Mouse (Mus musculus): ENCODE data around the gene Tsnax. TPM values are rescaled to one million over a fixed set of nuclear protein-coding genes. Genes with fewer than 3 reads are reported as not detected.
A peak's percentile ranks its signal among the peaks of the same experiment; 100 is the strongest.

The Tsnax gene
- polyA plus RNA-seq, 2 experiments: 122 to 137 TPM

DNA sequence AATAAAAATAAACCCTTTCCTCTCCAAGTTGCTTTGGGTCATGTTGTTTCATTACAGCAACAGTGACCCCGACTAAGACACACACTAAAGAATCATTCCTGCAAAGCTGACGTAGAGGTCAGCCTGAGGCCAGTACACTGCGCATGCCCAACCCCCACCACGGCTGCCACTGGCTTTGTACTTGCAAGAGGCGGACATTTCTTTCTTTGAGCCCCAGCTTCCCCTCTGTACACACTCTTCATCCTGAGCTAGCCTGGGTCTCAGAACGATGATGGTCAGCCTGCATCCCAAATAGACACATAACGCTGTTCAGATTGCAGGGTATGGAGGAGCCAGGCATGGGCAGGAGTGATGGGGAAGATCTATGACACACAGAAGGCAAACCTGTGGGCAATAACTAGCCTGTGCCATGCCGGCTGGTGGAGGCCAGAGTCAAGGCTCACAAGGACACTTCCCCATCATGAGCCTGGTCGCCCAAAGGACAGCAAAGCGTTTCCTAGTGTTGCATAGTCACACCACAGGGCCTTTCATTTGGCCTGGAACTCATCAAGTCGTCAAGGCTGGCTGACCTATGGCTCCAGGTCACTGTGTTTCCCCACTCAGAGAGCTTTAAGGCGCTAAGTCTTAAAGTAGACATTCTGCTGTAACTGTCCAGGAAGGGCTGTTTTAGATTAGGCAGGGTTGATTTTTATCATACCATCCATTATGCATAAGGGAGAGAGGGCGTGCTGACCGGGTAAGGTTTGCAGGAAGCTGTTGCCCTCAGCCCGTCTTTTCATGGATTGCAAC, 28.0 kb downstream of the Tsnax start:
- DNase-seq (ENCODE audit: low spot score) (no peak), ATAC-seq (ENCODE audit: low FRiP score, low read depth) (no peak)
- no peak overlapping the region for H3K4me2 ChIP-seq (replicated peaks; ENCODE audit: low read depth, low read length, severe bottlenecking)
- peaks cover 21% of the 10 kb centered on the region for H3K36me3 ChIP-seq (ENCODE audit: control insufficient read depth, insufficient read depth, low read length)
- H3K4me3 ChIP-seq (replicated peaks; ENCODE audit: low read length): no peak overlapping the region
- H3K27me3 ChIP-seq (ENCODE audit: control insufficient read depth, insufficient read depth, low read length): no peaks in the 10 kb centered on the region
- no peak overlapping the region for H3K9ac ChIP-seq (ENCODE audit: low read depth, low read length, severe bottlenecking)
- H3K9me3 ChIP-seq (ENCODE audit: control insufficient read depth, low read length): no peaks in the 10 kb centered on the region
- WGBS: 41% methylated on average over 15 of the region's 15 CpGs
- peaks cover 8% of the 10 kb centered on the region; the same call in 1 of the 2 replicates for H3K4me1 ChIP-seq (ENCODE audit: control insufficient read depth, insufficient read depth, low read length)
- H3K27ac ChIP-seq (replicated peaks; ENCODE audit: low read depth, low read length): no peak overlapping the region
- TF ChIP-seq POLR2A (IDR thresholded peaks at IDR 0.05; ENCODE audit: borderline replicate concordance, extremely low read depth, insufficient read depth, insufficient read length): no peak

DNA sequence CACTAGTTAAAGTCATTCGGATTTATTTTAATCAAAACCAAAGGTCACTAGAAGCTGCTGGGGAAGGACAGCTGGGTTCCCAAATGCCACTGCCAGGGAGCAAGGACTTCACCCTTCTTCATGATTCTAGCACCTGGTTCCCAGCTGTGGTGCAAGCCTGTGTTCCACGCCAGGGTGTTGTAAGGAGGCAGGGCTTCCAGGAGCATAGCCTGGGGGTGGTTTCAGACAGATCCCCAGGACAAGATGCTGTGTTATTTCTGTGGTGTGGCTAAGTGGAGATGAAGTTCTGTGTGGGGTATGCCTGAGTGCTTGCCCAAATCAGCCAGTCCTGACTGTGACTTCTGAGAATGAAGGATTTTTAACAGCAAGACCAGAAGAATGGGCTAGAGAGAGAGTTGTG, 28.7 kb downstream of the Tsnax start:
- Histone ChIP-seq H3K9ac (ENCODE audit: low read depth, low read length, severe bottlenecking) (no peak overlapping the region), H3K36me3 (ENCODE audit: control insufficient read depth, insufficient read depth, low read length) (peaks cover 15% of the 10 kb centered on the region), H3K27ac (replicated peaks; ENCODE audit: low read depth, low read length) (no peak overlapping the region), H3K4me1 (ENCODE audit: control insufficient read depth, insufficient read depth, low read length) (peaks cover 8% of the 10 kb centered on the region; the same call in 1 of the 2 replicates), H3K4me2 (replicated peaks; ENCODE audit: low read depth, low read length, severe bottlenecking) (no peak overlapping the region), H3K4me3 (replicated peaks; ENCODE audit: low read length) (no peak overlapping the region), H3K9me3 (ENCODE audit: control insufficient read depth, low read length) (no peaks in the 10 kb centered on the region), H3K27me3 (ENCODE audit: control insufficient read depth, insufficient read depth, low read length) (no peaks in the 10 kb centered on the region)
- DNase-seq (ENCODE audit: low spot score) (no peak), ATAC-seq (ENCODE audit: low FRiP score, low read depth) (no peak)
- no peak for TF ChIP-seq POLR2A (IDR thresholded peaks at IDR 0.05; ENCODE audit: borderline replicate concordance, extremely low read depth, insufficient read depth, insufficient read length)
- whole genome bisulfite sequencing: 15% methylated on average over 2 of the region's 2 CpGs

DNA sequence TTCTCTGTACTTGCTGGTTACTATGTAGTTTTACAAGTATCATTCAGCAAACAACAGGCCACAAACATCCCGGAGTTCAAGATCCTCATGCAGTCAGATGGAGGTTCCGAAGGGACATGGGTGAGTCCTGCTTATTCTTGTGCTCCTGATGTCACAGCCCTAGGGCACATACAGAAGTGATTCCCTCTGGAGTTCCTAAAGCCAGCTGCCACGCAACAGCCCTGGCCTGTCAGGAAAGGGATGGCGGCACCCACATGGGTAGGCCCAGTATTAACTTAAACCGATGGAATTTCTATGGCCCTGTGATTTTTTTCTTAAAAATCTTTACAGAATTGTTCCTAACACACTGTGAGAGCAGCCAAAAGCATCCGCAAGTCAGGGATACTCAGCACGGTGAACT, 30.6 kb downstream of the Tsnax start:
- Histone ChIP-seq H3K36me3 (ENCODE audit: control insufficient read depth, insufficient read depth, low read length) (peaks cover 9% of the 10 kb centered on the region), H3K4me2 (replicated peaks; ENCODE audit: low read depth, low read length, severe bottlenecking) (no peak overlapping the region), H3K27ac (replicated peaks; ENCODE audit: low read depth, low read length) (peak overlapping the region; percentile 41; the same call in 1 of the 2 replicates), H3K4me1 (ENCODE audit: control insufficient read depth, insufficient read depth, low read length) (peaks cover 8% of the 10 kb centered on the region; the same call in 1 of the 2 replicates), H3K9ac (ENCODE audit: low read depth, low read length, severe bottlenecking) (no peak overlapping the region), H3K4me3 (replicated peaks; ENCODE audit: low read length) (no peak overlapping the region), H3K27me3 (ENCODE audit: control insufficient read depth, insufficient read depth, low read length) (no peaks in the 10 kb centered on the region), H3K9me3 (ENCODE audit: control insufficient read depth, low read length) (no peaks in the 10 kb centered on the region)
- TF ChIP-seq POLR2A (IDR thresholded peaks at IDR 0.05; ENCODE audit: borderline replicate concordance, extremely low read depth, insufficient read depth, insufficient read length): no peak
- 48% methylated on average over 7 of the region's 7 CpGs for WGBS
- ATAC-seq (ENCODE audit: low FRiP score, low read depth): no peak
- no peak for DNase-seq (ENCODE audit: low spot score)

DNA sequence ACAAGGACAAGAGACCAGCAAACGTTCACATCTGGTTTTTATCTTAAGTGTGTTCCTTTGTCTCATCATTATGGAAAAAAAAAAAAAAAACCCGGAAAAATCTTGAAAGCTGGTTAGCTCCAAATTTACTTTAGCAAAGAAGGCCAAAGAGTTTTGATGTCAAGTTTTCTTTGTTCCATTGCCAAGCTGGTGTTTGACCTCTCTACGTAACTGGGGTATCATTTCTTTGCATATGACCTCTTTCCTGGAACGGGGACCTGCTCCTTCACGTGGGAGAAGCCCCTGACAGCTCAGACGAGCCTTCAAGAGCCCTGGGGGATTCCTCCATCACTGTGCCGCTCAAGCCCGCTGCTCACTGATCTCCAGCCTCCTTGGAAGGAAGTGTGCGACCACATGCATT, 31.1 kb downstream of the Tsnax start:
- no peak for ATAC-seq (ENCODE audit: low FRiP score, low read depth)
- no peak for DNase-seq (ENCODE audit: low spot score)
- 18% methylated on average over 9 of the region's 9 CpGs for WGBS
- TF ChIP-seq POLR2A (IDR thresholded peaks at IDR 0.05; ENCODE audit: borderline replicate concordance, extremely low read depth, insufficient read depth, insufficient read length): no peak
- Histone ChIP-seq H3K9me3 (ENCODE audit: control insufficient read depth, low read length) (no peaks in the 10 kb centered on the region), H3K9ac (ENCODE audit: low read depth, low read length, severe bottlenecking) (no peak overlapping the region), H3K27ac (replicated peaks; ENCODE audit: low read depth, low read length) (no peak overlapping the region; the same call in 1 of the 2 replicates), H3K36me3 (ENCODE audit: control insufficient read depth, insufficient read depth, low read length) (peaks cover 4% of the 10 kb centered on the region), H3K27me3 (ENCODE audit: control insufficient read depth, insufficient read depth, low read length) (no peaks in the 10 kb centered on the region), H3K4me3 (replicated peaks; ENCODE audit: low read length) (no peak overlapping the region), H3K4me1 (ENCODE audit: control insufficient read depth, insufficient read depth, low read length) (peaks cover 8% of the 10 kb centered on the region; the same call in 1 of the 2 replicates), H3K4me2 (replicated peaks; ENCODE audit: low read depth, low read length, severe bottlenecking) (no peak overlapping the region; the same call in 1 of the 2 replicates)

DNA sequence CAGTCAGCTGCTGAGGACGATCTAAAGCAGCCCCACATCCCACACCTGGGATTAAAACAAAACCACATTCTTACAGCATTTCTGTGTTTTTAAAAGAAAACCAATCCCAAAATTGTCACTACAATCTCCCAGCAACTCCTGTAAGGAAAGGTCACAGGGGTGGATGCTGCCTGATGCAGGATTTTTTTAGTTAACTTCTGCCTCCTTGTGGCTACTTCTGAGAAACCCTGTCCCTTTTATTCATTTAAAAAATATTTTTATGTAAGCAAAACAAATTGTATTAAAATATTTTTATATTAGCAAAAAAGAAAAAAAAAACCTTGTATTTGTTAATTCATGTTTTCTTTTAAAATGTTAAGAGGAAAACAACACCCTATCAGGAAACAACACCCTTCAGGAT, 33.0 kb downstream of the Tsnax start:
- WGBS: 71% methylated on average over 1 of the region's 1 CpGs
- no peak for ATAC-seq (ENCODE audit: low FRiP score, low read depth)
- no peaks in the 10 kb centered on the region for H3K27me3 ChIP-seq (ENCODE audit: control insufficient read depth, insufficient read depth, low read length)

More for the DNA sequence above, 33.0 kb downstream of the Tsnax start:
- Histone ChIP-seq H3K4me2 (replicated peaks; ENCODE audit: low read depth, low read length, severe bottlenecking) (no peak overlapping the region), H3K9ac (ENCODE audit: low read depth, low read length, severe bottlenecking) (no peak overlapping the region), H3K4me1 (ENCODE audit: control insufficient read depth, insufficient read depth, low read length) (peaks cover 8% of the 10 kb centered on the region; the same call in 1 of the 2 replicates), H3K36me3 (ENCODE audit: control insufficient read depth, insufficient read depth, low read length) (no peaks in the 10 kb centered on the region), H3K9me3 (ENCODE audit: control insufficient read depth, low read length) (no peaks in the 10 kb centered on the region), H3K27ac (replicated peaks; ENCODE audit: low read depth, low read length) (no peak overlapping the region), H3K4me3 (replicated peaks; ENCODE audit: low read length) (no peak overlapping the region)
- DNase-seq (ENCODE audit: low spot score): no peak
- TF ChIP-seq POLR2A (IDR thresholded peaks at IDR 0.05; ENCODE audit: borderline replicate concordance, extremely low read depth, insufficient read depth, insufficient read length): no peak

Data from limb, embryonic 14.5 days (tissue).